Mouse (Mus musculus) liver, embryonic 13.5 days (tissue): ENCODE measurements at regions not wholly inside any gene's neighbourhood (a gene's known extent, or its start where the extent isn't known, plus 50 kb on each side); places are given as distances from the start of the nearest gene placed in this dataset.
"Not testable (repeated sequence)": the region's sequence is repeated elsewhere in the genome, so short reads cannot be mapped to it uniquely, and the experiment has no call there.

Experiments
- ATAC-seq: fragments of 200-750 bp; cut with Nextera tagmentation; 2 replicates; pipeline ENCODE4 v1.8.0; 2017; ENCODE audit warnings: low read depth, mild to moderate bottlenecking, moderate number of reproducible peaks, moderate library complexity
- DNase-seq: peaks from one replicate; pipeline ENCODE4 v3.0.0; 2022
- H3K27ac ChIP-seq: fragments of 300-500 bp; sonication (generic); 2 replicates; pipeline ENCODE4 v1.5.1; 2015; ENCODE audit warnings: moderate library complexity, mild to moderate bottlenecking, inconsistent platforms
- H3K27me3 ChIP-seq: fragments of 300-500 bp; sonication (generic); 2 replicates; pipeline ENCODE4 v1.6.1; 2015; ENCODE audit warnings: mild to moderate bottlenecking, inconsistent platforms
- H3K36me3 ChIP-seq: fragments of 300-500 bp; sonication (generic); 2 replicates; pipeline ENCODE4 v1.6.1; 2015; ENCODE audit warnings: mild to moderate bottlenecking, inconsistent platforms
- H3K4me1 ChIP-seq: fragments of 300-500 bp; sonication (generic); replicated peaks from 2 replicates; pipeline ENCODE4 v1.6.1; 2015; ENCODE audit warnings: inconsistent platforms
- H3K4me2 ChIP-seq: fragments of 300-500 bp; sonication (generic); 2 replicates; pipeline ENCODE4 v1.6.1; 2015; ENCODE audit warnings: inconsistent platforms, mild to moderate bottlenecking, moderate library complexity
- H3K4me3 ChIP-seq: fragments of 300-500 bp; sonication (generic); replicated peaks from 2 replicates; pipeline ENCODE4 v1.5.1; 2015; ENCODE audit warnings: mild to moderate bottlenecking, inconsistent platforms
- H3K9ac ChIP-seq: fragments of 300-500 bp; sonication (generic); 2 replicates; pipeline ENCODE4 v1.6.1; 2015; ENCODE audit warnings: mild to moderate bottlenecking, inconsistent platforms
- H3K9me3 ChIP-seq: fragments of 300-500 bp; sonication (generic); replicated peaks from 2 replicates; pipeline ENCODE4 v1.6.1; 2016; ENCODE audit warnings: inconsistent platforms
- WGBS: fragments of 180-500 bp; shearing (Covaris S2); methylation state at CpG from one replicate; pipeline ENCODE4 v1.1.7; 2015; ENCODE audit not compliant: insufficient replicate concordance; 5-methylcytosine and 5-hydroxymethylcytosine counted together

GRCm38 (mm10) chr6:37751701-37752100 lies 118.9 kb upstream of the Trim24 start:
- DNase-seq (no peak), ATAC-seq (no peak)
- no peak overlapping the region for H3K4me2 ChIP-seq
- H3K36me3 ChIP-seq = no peaks in the 10 kb centered on the region
- H3K4me1 ChIP-seq = no peaks in the 10 kb centered on the region
- no peak overlapping the region for H3K4me3 ChIP-seq
- H3K9me3 ChIP-seq = no peaks in the 10 kb centered on the region
- H3K27ac ChIP-seq = no peak overlapping the region
- no peaks in the 10 kb centered on the region for H3K27me3 ChIP-seq
- no peak overlapping the region for H3K9ac ChIP-seq

- H3K9ac ChIP-seq, H3K4me3 ChIP-seq, H3K4me1 ChIP-seq, H3K4me2 ChIP-seq, H3K27me3 ChIP-seq, DNase-seq, H3K36me3 ChIP-seq, ATAC-seq, H3K9me3 ChIP-seq, H3K27ac ChIP-seq: not testable (repeated sequence)
- 80% methylated on average over 4 of the region's 5 CpGs for WGBS
Observed at GRCm38 (mm10) chr6:37761003-37761402, 109.6 kb upstream of the Trim24 start.

GRCm38 (mm10) chr6:37763036-37763435 lies 107.6 kb upstream of the Trim24 start:
- ATAC-seq (no peak), DNase-seq (no peak)
- Histone ChIP-seq H3K9ac (no peak overlapping the region), H3K27ac (no peak overlapping the region), H3K4me3 (no peak overlapping the region), H3K9me3 (no peaks in the 10 kb centered on the region), H3K36me3 (no peaks in the 10 kb centered on the region), H3K27me3 (no peaks in the 10 kb centered on the region), H3K4me2 (no peak overlapping the region), H3K4me1 (0 out of 2 replicates have a peak, but pooled peaks cover 2% of the 10 kb centered on the region)
- WGBS = 37% methylated on average over 2 of the region's 2 CpGs

GRCm38 (mm10) chr6:37767690-37768089 lies 102.9 kb upstream of the Trim24 start:
- Histone ChIP-seq H3K27ac (no peak overlapping the region), H3K9me3 (no peaks in the 10 kb centered on the region), H3K9ac (no peak overlapping the region), H3K4me3 (no peak overlapping the region), H3K4me1 (0 out of 2 replicates have a peak, but pooled peaks cover 2% of the 10 kb centered on the region), H3K27me3 (no peaks in the 10 kb centered on the region), H3K4me2 (no peak overlapping the region), H3K36me3 (no peaks in the 10 kb centered on the region)
- DNase-seq = no peak
- no peak for ATAC-seq

DNA sequence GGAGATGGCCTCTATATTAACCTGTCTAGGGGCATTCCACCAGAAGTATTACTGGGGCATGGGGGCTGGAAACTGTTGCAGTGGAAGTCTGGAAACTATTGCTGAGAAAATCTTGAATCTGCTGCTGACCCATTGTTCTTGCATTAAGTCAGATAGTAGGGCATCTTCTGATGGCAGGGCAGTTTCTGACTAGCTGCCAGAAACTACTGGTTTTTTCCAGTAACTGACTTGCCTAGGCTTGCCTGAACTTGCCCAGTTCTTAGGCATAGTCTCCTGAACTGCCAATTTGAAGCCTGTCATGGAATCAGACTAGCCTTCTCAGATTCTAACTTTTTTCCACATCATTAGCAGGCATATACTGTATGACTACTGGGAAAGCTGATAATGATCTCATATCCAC lies 97.3 kb upstream of the Trim24 start:
- H3K4me3 ChIP-seq = no peak overlapping the region
- ATAC-seq = no peak

GRCm38 (mm10) chr6:37775151-37775550 lies 95.5 kb upstream of the Trim24 start:
- Histone ChIP-seq H3K27me3 (no peaks in the 10 kb centered on the region), H3K4me3 (no peak overlapping the region), H3K4me2 (no peak overlapping the region), H3K36me3 (no peaks in the 10 kb centered on the region), H3K4me1 (peaks cover 9% of the 10 kb centered on the region), H3K9ac (no peak overlapping the region), H3K27ac (no peak overlapping the region), H3K9me3 (no peaks in the 10 kb centered on the region)
- no peak for ATAC-seq
- no peak for DNase-seq

More for the DNA sequence above, 97.3 kb upstream of the Trim24 start:
- Histone ChIP-seq H3K27ac (no peak overlapping the region), H3K9ac (no peak overlapping the region), H3K9me3 (no peaks in the 10 kb centered on the region), H3K4me2 (no peak overlapping the region), H3K4me1 (no peaks in the 10 kb centered on the region), H3K36me3 (no peaks in the 10 kb centered on the region), H3K27me3 (no peaks in the 10 kb centered on the region)
- no peak for DNase-seq

DNA sequence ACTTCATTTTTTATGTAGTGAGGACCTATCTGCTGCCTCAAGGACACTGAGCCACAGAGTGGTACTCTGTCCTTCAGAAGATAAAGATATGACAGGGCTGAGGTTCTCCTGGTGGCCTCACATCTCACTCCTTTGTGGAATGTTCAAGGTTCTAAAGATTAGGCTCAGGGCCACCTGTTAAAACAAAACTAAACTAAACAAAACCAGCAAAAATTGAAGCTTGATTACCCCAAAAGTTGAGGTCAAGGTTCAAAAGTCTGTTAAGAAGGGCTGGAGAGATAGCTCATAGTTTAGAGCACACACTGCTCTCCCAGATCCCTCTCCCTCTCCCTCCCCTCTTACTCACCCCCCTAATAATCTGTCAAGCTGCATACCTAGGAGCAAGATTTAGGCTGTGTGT lies 90.7 kb upstream of the Trim24 start:
- H3K27ac ChIP-seq = no peak overlapping the region
- peaks cover 14% of the 10 kb centered on the region for H3K4me1 ChIP-seq
- DNase-seq = no peak

GRCm38 (mm10) chr6:37781894-37782293 lies 88.7 kb upstream of the Trim24 start:
- DNase-seq (no peak), ATAC-seq (no peak)
- Histone ChIP-seq H3K36me3 (0 out of 2 replicates have a peak, but pooled peaks cover 4% of the 10 kb centered on the region), H3K4me2 (no peak overlapping the region), H3K27me3 (no peaks in the 10 kb centered on the region), H3K9me3 (peaks cover 10% of the 10 kb centered on the region; the same call in 1 of the 2 replicates), H3K4me1 (peaks cover 14% of the 10 kb centered on the region), H3K4me3 (no peak overlapping the region), H3K27ac (no peak overlapping the region), H3K9ac (no peak overlapping the region)

More for the DNA sequence above, 90.7 kb upstream of the Trim24 start:
- Histone ChIP-seq H3K9me3 (peaks cover 10% of the 10 kb centered on the region; the same call in 1 of the 2 replicates), H3K9ac (no peak overlapping the region), H3K27me3 (no peaks in the 10 kb centered on the region), H3K4me3 (no peak overlapping the region), H3K36me3 (0 out of 2 replicates have a peak, but pooled peaks cover 4% of the 10 kb centered on the region), H3K4me2 (no peak overlapping the region)
- ATAC-seq = peak; percentile 57; the same call in 1 of the 2 replicates

DNA sequence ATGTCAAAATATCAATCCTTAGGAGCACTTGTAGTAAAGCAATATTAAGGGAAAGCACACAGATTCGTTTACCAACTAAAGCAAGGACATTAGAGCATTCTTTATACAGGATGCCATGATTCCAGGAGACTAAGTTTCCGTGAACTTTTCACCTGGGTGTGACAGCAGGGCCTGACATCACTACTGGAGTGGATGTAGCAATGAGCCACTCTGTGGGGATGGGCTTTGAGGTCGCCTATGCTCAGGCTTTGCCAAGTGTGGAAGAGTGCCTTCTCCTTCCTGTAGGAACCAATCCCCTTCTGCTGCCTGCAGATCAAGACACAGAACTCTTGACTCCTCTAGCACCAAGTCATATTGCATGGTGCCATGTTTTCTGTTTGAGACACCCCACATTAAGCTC lies 85.3 kb upstream of the Trim24 start:
- not testable (repeated sequence) for DNase-seq, ATAC-seq, H3K4me2 ChIP-seq, H3K4me1 ChIP-seq, H3K9me3 ChIP-seq, H3K9ac ChIP-seq, H3K4me3 ChIP-seq, H3K36me3 ChIP-seq, H3K27me3 ChIP-seq, H3K27ac ChIP-seq
- WGBS = 57% methylated on average over 3 of the region's 3 CpGs

GRCm38 (mm10) chr6:37785741-37786140 lies 84.9 kb upstream of the Trim24 start:
- Histone ChIP-seq H3K4me3 (no peak overlapping the region), H3K27me3 (no peaks in the 10 kb centered on the region), H3K27ac (no peak overlapping the region), H3K9me3 (peaks cover 10% of the 10 kb centered on the region; the same call in 1 of the 2 replicates), H3K4me2 (no peak overlapping the region), H3K9ac (no peak overlapping the region), H3K36me3 (0 out of 2 replicates have a peak, but pooled peaks cover 4% of the 10 kb centered on the region), H3K4me1 (no peaks in the 10 kb centered on the region)
- DNase-seq = no peak
- no peak for ATAC-seq
- 67% methylated on average over 7 of the region's 7 CpGs for WGBS

DNA sequence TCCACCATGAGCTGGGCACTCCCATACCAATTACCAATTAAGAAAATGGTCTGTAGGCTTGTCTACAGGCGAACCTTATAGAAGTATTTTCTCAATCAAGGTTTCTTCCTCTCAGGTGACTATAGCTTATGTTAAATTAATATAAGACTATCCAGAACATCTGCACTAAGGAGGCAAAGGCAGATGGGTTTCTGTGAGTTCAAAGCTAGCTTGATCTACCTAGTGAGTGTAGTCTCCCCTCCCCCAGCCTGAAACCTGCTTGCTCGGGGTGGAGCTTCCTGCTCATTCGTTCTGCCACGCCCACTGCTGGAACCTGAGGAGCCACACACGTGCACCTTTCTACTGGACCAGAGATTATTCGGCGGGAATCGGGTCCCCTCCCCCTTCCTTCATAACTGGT lies 82.8 kb upstream of the Trim24 start:
- DNase-seq, H3K9ac ChIP-seq, H3K4me1 ChIP-seq, H3K27ac ChIP-seq, H3K36me3 ChIP-seq, H3K27me3 ChIP-seq, H3K9me3 ChIP-seq, H3K4me3 ChIP-seq, H3K4me2 ChIP-seq, ATAC-seq: not testable (repeated sequence)
- WGBS = 74% methylated on average over 4 of the region's 8 CpGs

GRCm38 (mm10) chr6:37790878-37791277 lies 79.7 kb upstream of the Trim24 start:
- Histone ChIP-seq H3K27me3 (no peaks in the 10 kb centered on the region), H3K9me3 (no peaks in the 10 kb centered on the region; the same call in 1 of the 2 replicates), H3K4me1 (no peaks in the 10 kb centered on the region), H3K27ac (no peak overlapping the region), H3K4me3 (no peak overlapping the region), H3K36me3 (no peaks in the 10 kb centered on the region), H3K9ac (no peak overlapping the region), H3K4me2 (no peak overlapping the region)
- ATAC-seq (no peak), DNase-seq (no peak)
- WGBS = 74% methylated on average over 1 of the region's 1 CpGs

DNA sequence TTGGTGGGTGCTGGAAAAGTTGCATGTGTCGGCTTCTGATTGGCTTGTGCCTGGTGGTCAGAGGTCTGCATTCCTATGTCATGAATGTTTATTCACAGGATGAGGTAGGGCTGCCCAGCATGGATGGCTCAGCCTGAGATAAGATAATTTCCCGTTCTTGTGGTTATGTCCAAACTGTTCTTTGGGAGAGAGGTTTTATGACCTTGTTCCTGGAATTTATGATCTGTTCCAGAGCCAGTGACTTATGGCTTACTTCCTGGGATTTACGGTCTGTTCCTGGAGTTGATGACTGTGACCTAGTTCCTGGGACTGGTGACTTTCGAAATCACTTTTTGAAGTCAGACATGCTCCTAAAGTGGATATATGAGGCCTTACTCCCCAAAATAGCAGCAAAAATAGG lies 76.4 kb upstream of the Trim24 start:
- Histone ChIP-seq H3K36me3 (no peaks in the 10 kb centered on the region), H3K9ac (no peak overlapping the region), H3K9me3 (no peaks in the 10 kb centered on the region; the same call in 1 of the 2 replicates), H3K4me1 (no peaks in the 10 kb centered on the region), H3K4me3 (no peak overlapping the region), H3K27me3 (no peaks in the 10 kb centered on the region), H3K4me2 (no peak overlapping the region), H3K27ac (no peak overlapping the region)
- WGBS = 71% methylated on average over 4 of the region's 4 CpGs
- DNase-seq = no peak
- no peak for ATAC-seq
